Mouse (Mus musculus) C2C12 (cell line): Measurements from ENCODE around the gene Yod1.

Source experiments
- CEBPB ChIP-seq: IDR thresholded peaks from one replicate; pipeline ENCODE4 v1.6.1; 2011; ENCODE audit warnings: low read depth, mild to moderate bottlenecking, control low read depth, moderate library complexity
- CTCF ChIP-seq: IDR thresholded peaks from one replicate; pipeline ENCODE4 v1.5.1; 2011; ENCODE audit not compliant: control insufficient read depth, insufficient read depth, insufficient read length
- FOSL1 ChIP-seq: IDR thresholded peaks from one replicate; pipeline ENCODE4 v1.8.0; 2011; ENCODE audit warnings: mild to moderate bottlenecking, low read length; ENCODE audit not compliant: poor library complexity, insufficient read depth, severe bottlenecking
- MAX ChIP-seq: IDR thresholded peaks from one replicate; pipeline ENCODE4 v1.6.1; 2011; ENCODE audit warnings: mild to moderate bottlenecking, control low read depth
- MYOD1 ChIP-seq: IDR thresholded peaks from one replicate; pipeline ENCODE4 v1.6.1; 2011; ENCODE audit warnings: low read depth; ENCODE audit not compliant: control insufficient read depth, insufficient read length
- USF1 ChIP-seq: IDR thresholded peaks from one replicate; pipeline ENCODE4 v1.6.1; 2011; ENCODE audit warnings: low read depth, mild to moderate bottlenecking, control low read depth, moderate library complexity

DNA sequence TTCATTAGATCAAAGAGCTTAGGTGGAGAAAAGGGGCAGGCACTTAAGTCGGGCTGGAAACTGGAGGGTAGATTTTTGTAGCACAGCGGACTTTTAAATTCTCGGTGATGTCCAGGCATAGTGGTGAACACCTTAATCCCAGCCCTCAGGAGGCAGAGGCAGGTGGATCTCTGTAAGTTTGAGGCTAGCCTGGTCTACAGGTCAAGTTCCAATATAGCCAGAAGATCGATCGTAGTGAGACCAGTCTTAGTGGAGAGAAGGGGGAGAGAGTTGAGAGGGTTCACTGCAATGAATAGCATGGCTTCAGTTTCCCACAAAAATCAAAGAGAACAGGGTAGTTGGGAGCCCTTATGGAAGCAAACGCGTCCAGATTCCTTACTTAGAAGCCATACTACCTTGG is 20.8 kb downstream of the Yod1 start:
- no peak for TF ChIP-seq CTCF
- TF ChIP-seq MAX: no peak
- no peak for TF ChIP-seq USF1
- TF ChIP-seq MYOD1: no peak
- TF ChIP-seq CEBPB: no peak
- no peak for TF ChIP-seq FOSL1
